Mouse (Mus musculus): ENCODE data around the gene Dlx5.

Dlx5 gene

GRCm38 (mm10) chr6:6859111-6859949, 22.6 kb downstream of the Dlx5 start:
- no peak for DNase-seq

- no peak for DNase-seq
These were observed 23.3 kb downstream of the Dlx5 start for GRCm38 (mm10) chr6:6858571-6858970.

GRCm38 (mm10) chr6:6857766-6858165, 24.1 kb downstream of the Dlx5 start:
- DNase-seq, result no peak

GRCm38 (mm10) chr6:6856881-6857280, 25.0 kb downstream of the Dlx5 start:
- no peak for DNase-seq

- no peak for DNase-seq
These were observed 25.6 kb downstream of the Dlx5 start for GRCm38 (mm10) chr6:6856316-6856715.

- no peak for DNase-seq
These were observed 26.1 kb downstream of the Dlx5 start for GRCm38 (mm10) chr6:6855746-6856185.

GRCm38 (mm10) chr6:6854902-6855745, 26.8 kb downstream of the Dlx5 start:
- DNase-seq, result no peak

- no peak for DNase-seq
These were observed 27.7 kb downstream of the Dlx5 start for GRCm38 (mm10) chr6:6854176-6854575.

- DNase-seq, result no peak
These were observed 28.9 kb downstream of the Dlx5 start for GRCm38 (mm10) chr6:6852944-6853343.

- no peak for DNase-seq
These were observed 30.7 kb downstream of the Dlx5 start for GRCm38 (mm10) chr6:6851166-6851565.

GRCm38 (mm10) chr6:6850324-6851060, 31.4 kb downstream of the Dlx5 start:
- DNase-seq, result no peak

- no peak for DNase-seq
These were observed 32.1 kb downstream of the Dlx5 start for GRCm38 (mm10) chr6:6849744-6850143.

- DNase-seq, result no peak
These were observed 33.3 kb downstream of the Dlx5 start for GRCm38 (mm10) chr6:6848541-6848940.

- DNase-seq, result no peak
These were observed 48.6 kb downstream of the Dlx5 start for GRCm38 (mm10) chr6:6833301-6833700.

GRCm38 (mm10) chr6:6830446-6830845, 51.4 kb downstream of the Dlx5 start:
- DNase-seq, result no peak
